Mouse (Mus musculus): ENCODE results near the gene Gpr108.

Gene Gpr108

DNA sequence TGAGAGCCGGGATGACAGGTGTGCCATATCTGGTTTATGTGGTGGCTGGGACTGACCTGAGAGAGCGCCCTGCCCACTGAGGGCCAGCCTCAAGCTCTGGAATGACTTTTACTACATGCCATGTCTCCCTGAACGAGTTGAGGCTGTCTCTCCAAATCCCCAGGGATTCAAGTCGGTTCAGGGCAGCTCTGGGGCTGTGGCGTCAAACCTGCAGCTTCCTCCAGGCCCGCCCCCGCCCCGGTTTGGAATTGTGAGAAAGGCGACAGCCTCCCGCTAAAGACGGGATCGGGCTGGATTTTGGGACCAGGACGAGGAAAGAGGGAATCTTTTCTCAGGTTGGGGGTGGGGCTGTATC is 27.7 kb upstream of the Gpr108 start:
- TF ChIP-seq GATA4 (IDR thresholded peaks at IDR 0.05; ENCODE audit: insufficient replicate concordance, low read length), result no peak

DNA sequence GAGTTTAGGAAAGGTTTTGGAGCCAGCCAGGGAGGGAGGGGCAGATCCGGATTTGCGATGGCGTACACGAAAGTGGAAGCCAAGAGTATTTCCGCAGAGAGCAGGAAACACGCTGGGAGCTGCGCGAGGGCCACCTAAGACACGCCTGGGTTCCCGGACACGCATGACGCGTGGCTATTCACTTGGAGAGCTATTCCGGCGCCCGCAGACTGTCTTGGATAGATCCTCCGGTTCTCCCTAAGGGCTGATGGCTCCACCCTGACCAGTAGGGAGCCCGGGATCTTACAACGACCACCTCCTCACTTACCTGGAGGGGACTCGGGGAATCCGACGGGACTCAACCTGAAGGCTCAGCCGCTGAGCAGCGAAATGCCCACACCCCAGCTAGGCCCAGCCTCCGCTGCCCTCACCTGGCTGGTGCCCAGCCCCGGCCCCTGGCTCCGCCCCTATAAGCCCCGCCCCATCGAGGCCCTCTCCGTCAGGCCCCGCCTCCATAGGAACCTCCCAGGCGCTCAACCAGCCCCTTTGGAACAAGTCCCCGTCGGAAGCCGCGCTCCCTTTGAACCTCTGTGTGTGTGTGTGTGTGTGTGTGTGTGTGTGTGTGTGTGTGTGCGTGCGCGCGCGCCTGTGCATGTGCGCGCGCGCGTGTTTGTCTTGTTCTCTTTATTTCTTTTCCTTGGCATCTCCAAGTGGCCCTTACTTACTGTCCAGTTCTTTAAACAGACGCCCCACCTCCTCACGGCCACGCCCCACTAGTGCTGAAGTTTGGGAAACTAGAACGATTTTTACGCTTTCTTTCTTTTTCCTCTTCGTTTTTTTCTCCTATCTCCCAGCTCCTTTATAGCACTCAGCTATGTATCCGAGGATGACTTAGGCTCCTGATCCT is 27.1 kb upstream of the Gpr108 start:
- TF ChIP-seq GATA4 (IDR thresholded peaks at IDR 0.05; ENCODE audit: insufficient replicate concordance, low read length), result no peak

DNA sequence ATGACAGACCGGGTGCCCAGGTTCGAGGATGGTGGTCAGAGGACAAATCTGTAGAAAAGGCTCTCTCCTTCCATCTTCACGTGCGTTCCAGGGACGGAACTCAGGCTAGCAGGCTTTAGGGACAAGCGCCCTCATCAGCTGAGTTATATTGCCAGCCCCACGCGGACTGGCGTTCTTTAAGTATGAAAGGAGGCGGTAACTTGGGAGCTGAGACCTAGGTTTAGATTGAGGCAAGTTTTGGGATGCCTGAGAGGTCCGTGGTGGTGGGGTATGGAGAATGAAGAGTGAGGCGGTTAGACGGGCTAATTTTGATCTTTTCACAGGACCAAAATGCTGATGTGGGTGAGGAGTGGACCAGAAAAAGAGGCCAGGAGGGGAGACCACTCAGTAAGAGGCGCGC is 26.4 kb upstream of the Gpr108 start:
- no peak for TF ChIP-seq GATA4 (IDR thresholded peaks at IDR 0.05; ENCODE audit: insufficient replicate concordance, low read length)

DNA sequence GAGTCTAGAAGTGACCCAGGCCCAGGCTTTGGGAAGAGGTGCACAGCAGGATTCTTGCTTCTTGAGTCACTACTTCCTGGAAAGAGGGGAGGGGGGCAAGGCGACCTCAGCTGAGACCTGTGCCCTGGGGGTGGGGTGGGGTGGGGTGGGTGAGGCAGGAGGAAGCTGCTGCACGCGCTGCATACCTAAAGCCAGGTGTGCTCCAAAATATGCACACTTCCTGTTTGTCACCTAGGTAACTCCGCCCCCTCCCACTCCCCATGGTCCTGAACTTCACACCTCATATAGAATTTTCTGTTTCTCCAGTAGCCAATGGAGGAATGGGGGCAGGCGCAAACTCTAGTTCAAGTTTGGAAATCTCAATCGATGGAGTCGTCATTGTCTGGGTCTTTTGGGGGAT is 25.6 kb upstream of the Gpr108 start:
- TF ChIP-seq GATA4 (IDR thresholded peaks at IDR 0.05; ENCODE audit: insufficient replicate concordance, low read length), result no peak

DNA sequence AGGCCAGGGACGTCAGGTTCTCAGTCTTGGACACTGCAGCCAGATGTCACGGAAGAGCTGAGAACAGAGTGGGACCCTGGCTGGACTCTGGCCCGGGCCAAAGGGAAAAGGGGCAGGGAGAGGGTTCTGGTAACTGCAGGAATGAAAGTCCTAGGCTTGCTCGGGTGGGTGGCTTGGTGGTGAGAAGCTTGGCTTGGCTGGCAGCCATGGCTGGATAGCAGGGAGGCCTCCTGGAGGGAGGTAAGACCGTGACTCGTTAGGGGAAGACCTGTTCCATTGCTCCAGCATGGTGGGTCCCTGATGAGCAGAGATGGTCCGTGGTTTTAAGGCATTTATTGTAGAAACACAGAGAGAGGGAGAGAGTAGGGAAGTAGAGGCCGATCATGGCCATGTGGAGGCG is 23.1 kb upstream of the Gpr108 start:
- no peak for TF ChIP-seq GATA4 (IDR thresholded peaks at IDR 0.05; ENCODE audit: insufficient replicate concordance, low read length)

DNA sequence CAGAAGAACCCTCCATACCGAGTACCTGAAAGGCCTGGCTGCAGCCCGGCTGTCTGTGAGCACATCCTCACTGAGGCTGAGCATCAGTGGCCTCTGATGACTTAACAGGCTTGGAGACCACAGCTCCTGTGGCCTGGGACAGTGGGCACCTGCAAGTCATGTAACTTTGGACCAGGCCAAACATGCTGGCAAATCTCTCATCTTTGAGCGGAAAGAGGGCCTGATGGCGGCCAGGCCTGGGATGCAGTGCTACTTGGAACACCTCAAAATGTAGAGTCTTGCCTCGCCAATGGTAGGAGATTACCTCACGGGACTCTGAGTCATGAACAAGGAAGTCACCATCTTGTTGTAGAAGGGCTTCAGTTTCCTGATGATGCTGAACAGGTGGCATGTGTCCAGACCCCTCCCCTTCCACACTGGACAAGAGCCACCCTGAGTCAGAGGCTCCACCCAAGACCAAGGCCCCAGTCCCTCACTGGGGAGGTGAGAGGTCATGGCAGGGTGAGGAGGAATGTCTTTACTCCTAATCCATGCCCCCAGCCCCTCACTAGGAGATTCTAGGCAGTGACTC is 19.4 kb upstream of the Gpr108 start:
- TF ChIP-seq GATA4 (IDR thresholded peaks at IDR 0.05; ENCODE audit: insufficient replicate concordance, low read length), result no peak

DNA sequence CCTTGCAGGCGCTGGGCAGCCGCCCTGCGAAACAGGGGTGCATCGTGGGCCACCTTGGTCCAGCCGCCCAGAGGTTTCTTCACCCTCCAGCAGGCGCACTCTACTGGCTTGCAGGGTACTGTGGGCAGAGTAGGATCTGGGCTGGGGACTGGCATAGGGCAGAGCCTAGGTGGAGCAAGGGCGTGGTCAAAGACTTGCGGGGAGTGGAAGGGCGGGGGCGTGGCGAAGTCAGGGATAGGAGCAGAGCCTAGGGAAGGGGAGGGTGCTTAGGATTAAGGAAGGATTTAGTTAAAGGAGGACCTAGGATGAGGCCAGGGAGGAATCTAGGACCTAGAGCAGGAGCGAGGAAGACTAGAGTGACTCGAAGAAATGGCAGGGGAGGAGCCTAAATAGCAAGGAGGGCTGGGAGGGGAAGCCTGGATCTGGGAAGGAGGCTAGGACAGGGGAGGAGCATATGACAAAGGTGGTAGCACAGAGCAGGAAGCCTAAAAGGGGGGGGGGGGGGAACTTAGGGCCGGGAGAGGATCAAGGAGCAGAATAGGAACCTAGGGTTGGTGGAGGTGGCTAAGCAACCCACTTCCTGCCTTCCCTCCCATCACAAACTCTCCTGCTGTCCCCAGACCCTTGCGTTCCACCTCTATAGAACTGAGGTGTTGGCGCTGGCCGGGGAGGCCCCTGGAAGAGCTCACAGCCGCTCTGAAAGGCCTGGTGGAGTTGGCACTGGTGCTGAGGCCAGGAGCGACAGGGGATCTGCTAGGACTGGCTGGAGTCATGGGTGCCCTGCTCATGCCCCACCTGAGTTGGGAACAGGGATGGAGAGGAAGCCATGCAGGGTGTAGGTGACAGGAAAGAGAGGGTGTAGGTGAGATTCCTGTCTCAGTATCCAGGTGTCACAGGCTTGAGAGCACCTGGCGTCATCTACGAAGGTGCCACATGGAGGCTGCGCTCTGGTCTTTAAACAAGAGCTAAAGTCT is 17.0 kb upstream of the Gpr108 start:
- TF ChIP-seq GATA4 (IDR thresholded peaks at IDR 0.05; ENCODE audit: insufficient replicate concordance, low read length), result no peak

DNA sequence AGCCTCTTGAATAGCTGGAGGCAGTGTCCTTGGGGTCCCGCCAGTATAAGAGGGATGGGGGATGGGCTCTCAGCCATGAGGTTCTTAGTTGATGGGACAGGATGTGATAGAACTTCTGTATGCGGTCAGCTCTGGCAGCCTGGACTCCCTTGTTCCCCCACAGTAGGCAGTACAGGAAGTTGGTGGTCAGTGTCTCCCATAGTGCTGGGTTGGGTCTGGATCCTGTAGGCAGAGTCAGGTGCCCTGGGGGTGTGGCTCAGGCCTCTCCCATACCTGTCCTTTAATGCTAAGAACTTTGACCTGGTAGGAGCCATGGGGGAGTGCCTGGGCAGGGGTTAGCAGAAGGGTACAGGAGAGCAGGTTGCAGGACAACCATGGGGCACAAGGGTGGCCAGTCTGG is 15.9 kb upstream of the Gpr108 start:
- no peak for TF ChIP-seq GATA4 (IDR thresholded peaks at IDR 0.05; ENCODE audit: insufficient replicate concordance, low read length)

DNA sequence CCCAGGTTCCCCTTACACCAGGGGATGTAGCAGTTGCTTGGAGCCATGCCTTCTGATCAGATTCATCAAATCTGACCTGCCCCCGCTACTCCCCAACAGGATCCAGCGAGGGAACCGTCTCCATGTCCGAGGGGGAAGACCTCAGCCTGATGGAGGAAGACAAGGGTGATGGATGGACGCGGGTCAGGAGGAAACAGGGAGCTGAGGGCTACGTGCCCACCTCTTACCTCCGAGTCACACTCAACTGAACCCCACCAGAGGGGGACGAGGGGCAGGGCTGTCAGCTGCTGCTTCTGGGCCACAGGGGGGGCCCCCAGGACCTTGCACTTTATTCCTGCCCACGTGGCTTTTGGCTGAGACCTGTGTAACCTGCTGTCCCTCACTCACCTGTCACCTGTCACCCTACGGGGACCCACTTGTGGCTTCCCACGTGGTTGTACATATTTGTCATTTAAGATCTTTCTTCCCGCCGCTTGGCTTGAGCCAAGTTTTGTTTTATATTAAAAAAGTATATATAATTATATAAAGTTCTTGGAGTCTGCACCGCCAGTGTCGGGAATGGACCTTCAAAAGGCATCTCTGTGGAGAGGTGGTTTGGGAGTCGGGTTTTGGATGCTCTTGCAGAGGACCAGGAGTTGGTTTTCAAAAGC is 14.8 kb upstream of the Gpr108 start:
- no peak for TF ChIP-seq GATA4 (IDR thresholded peaks at IDR 0.05; ENCODE audit: insufficient replicate concordance, low read length)

DNA sequence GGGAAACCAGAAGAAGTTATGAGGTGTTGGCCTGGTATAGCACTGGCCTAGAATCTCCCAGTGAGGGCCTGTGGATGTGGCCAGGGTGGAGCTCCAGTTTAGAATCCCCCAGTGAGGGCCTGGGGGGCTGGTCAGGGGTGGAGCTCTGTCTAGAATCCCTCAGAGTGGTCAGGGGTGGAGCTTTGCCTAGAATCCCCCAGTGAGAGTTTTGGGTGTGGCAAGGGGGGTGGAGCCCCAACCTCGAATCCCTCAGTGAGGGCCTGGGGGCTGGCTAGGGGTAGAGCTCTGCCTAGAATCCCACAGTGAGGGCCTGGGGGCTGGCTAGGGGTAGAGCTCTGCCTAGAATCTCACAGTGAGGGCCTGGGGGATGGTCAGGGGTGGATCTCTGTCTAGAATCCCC is 13.6 kb upstream of the Gpr108 start:
- TF ChIP-seq GATA4 (IDR thresholded peaks at IDR 0.05; ENCODE audit: insufficient replicate concordance, low read length), result no peak

DNA sequence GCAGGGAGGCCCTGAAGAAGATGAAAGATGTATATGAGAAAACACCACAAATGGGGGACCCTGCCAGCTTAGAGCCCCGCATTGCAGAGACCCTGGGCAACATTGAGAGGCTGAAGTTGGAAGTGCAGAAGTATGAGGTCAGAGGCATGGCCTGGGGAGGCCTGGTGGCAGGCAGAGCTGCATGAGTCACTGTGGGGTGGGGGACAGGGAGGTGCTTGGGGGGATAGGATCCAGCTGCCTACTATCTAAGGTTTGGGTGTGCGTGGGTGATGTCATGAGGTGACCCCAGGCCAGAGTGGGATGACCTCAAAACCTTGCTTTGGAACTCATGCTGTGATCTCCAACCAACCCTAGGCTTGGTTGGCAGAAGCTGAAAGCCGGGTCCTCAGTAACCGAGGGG is 13.0 kb upstream of the Gpr108 start:
- TF ChIP-seq GATA4 (IDR thresholded peaks at IDR 0.05; ENCODE audit: insufficient replicate concordance, low read length), result no peak

DNA sequence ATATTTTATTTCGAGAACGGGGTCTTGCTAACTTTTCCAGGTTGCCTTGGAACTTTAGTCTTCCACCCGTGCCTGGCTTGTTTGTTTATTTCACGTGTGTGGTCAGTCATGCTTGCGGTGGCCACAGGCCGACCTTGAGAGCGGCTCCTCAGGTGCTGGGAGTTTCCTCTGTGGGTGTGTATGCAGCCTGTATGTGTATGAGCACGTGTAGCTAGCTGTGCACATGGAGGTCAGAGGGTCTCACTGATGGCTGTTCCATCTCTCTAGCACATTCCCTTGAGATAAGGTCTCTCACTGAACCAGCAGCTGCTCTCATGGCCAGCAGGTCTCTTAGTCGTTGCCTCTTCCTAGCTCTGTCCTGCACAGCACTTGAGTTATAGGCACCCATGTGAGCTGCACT is 12.1 kb upstream of the Gpr108 start:
- no peak for TF ChIP-seq GATA4 (IDR thresholded peaks at IDR 0.05; ENCODE audit: insufficient replicate concordance, low read length)

DNA sequence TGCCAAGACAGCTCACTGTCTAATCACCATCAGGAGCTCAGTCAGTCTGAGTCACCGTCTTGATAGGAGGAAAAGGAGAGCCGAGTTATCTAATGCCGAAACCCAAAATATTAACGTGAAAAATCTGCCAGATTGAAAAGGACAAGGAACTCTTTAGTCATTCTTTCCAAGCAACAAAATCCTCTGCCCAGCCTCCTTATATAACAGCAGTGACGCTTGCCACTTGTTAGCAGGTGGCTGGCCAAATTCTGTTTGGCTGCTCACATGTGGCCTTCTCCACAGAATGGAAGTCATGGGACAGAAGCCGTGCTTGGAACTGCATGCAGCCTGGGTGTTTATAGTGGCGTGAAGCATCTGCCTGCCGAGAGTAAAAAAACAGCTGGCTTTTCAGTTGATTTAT is 11.5 kb upstream of the Gpr108 start:
- no peak for TF ChIP-seq GATA4 (IDR thresholded peaks at IDR 0.05; ENCODE audit: insufficient replicate concordance, low read length)

DNA sequence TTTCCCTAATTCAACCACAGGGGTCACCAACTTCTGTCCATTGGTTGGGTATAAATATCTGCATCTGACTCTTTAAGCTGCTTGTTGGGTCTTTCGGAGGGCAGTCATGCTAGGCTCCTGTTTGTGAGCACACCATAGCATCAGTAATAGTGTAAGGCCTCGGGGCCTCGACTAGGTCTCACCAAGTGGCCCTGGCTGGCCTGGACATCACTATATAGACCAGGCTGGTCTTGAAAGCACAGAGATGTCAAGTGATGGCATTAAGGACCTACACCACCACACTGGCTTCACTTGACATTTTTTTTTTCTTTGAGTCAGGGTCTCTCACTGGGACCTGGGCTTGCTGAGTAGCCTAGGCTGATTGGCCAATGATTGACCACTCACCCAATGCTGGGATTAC is 9.9 kb upstream of the Gpr108 start:
- TF ChIP-seq GATA4 (IDR thresholded peaks at IDR 0.05; ENCODE audit: insufficient replicate concordance, low read length), result no peak

DNA sequence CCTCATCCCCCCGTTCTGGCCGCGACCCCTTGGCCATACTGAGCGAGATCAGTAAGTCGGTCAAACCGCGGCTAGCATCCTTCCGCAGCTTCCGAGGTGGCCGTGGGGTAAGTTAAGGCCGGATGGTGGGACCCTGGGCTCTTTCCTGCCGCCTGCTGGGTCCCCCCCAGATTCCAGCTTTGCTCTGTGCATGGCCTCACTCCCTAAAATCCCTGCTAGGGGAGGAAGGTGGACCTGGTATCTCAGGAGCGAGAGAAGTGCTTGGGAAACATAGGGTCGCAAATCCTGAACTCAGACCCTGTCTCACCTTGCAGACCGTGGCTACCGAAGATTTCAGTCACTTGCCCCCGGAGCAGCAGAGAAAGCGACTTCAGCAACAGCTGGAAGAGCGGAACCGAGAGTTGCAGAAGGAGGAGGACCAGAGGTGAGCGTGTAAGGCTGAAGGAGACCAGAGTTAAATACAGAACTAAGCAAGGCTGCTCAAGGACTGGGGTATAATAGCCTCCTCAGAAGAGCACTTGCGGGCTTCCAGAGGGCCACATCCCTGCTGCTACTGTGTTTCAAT is 8.8 kb upstream of the Gpr108 start:
- no peak for TF ChIP-seq GATA4 (IDR thresholded peaks at IDR 0.05; ENCODE audit: insufficient replicate concordance, low read length)

Data from liver, adult (tissue).